ENCODE assay signal across 40 mouse cellular contexts in genomic region chr5:151374825-151375224, GRCm38 (mm10). TPM values are rescaled to one million over a fixed set of nuclear protein-coding genes. Genes with fewer than 3 reads are reported as not detected.
"Had no signal": no experiment of that assay in that cellular context is flagged by ENCODE, and none has a peak within 500 bp of the region (broad histone marks: within the 10 kb centered on the region; RNA-seq: fewer than 3 reads in every experiment).

No protein-coding gene starts in this region.

- H3K4me2 ChIP-seq: heart, embryonic 13.5 days; heart, embryonic 15.5 days; hindbrain, embryonic 13.5 days; hindbrain, embryonic 15.5 days; kidney, embryonic 15.5 days; limb, embryonic 13.5 days; limb, embryonic 15.5 days; liver, embryonic 12.5 days had no signal

- H3K27me3 ChIP-seq: heart, embryonic 13.5 days; heart, embryonic 15.5 days; hindbrain, embryonic 13.5 days; hindbrain, embryonic 15.5 days; kidney, embryonic 15.5 days; limb, embryonic 13.5 days; limb, embryonic 15.5 days; liver, embryonic 12.5 days had no signal

- DNase-seq: gastrocnemius, postnatal 14 days; gastrocnemius, postnatal 36 days; heart, adult 11 months; heart, adult 2 months; heart, postnatal 14 days; heart, postnatal 36 days; kidney, adult 11 months; kidney, adult 2 months; kidney, adult 9 months; kidney, postnatal 14 days; kidney, postnatal 36 days; layer of hippocampus, adult 9-11 months; layer of hippocampus, postnatal 36 days; left cerebral cortex, postnatal 4 days had no signal

- H3K36me3 ChIP-seq: heart, embryonic 10.5 days; heart, embryonic 13.5 days; heart, embryonic 15.5 days; hindbrain, embryonic 13.5 days; hindbrain, embryonic 15.5 days; kidney, embryonic 15.5 days; limb, embryonic 13.5 days; limb, embryonic 15.5 days; liver, embryonic 12.5 days had no signal

- ATAC-seq: hindbrain, postnatal 0 days; intestine, embryonic 16.5 days; liver, embryonic 12.5 days had no signal

- H3K4me3 ChIP-seq: heart, adult 2 months; heart, embryonic 10.5 days; heart, embryonic 13.5 days; heart, embryonic 15.5 days; hindbrain, embryonic 13.5 days; hindbrain, embryonic 15.5 days; kidney, embryonic 15.5 days; limb, embryonic 13.5 days; limb, embryonic 15.5 days; liver, embryonic 12.5 days had no signal

RNA-seq across cellular contexts. Expression of gene Gm42906, which starts 53.1 kb away (rescaled TPM):
- total RNA-seq: gastrocnemius, postnatal 36 days; hematopoietic stem cell, adult 5-6 weeks; hindbrain, postnatal 0 days; layer of hippocampus, adult 18-20 months; layer of hippocampus, adult 8-10 months; layer of hippocampus, postnatal 14 days; layer of hippocampus, postnatal 36 days; left cerebral cortex, adult 8-10 months; left cerebral cortex, postnatal 25 days; left cerebral cortex, postnatal 4 days; liver, adult 2 months had no signal
- polyA plus RNA-seq: gonadal fat pad, adult 2 months; heart, adult 2 months; heart, embryonic 10.5 days; heart, embryonic 13.5 days; heart, postnatal 0 days; hindbrain, embryonic 11.5 days; hindbrain, embryonic 13.5 days; hindbrain, embryonic 15.5 days; hindbrain, postnatal 0 days; intestine, embryonic 14.5 days; intestine, embryonic 16.5 days; kidney, adult 2 months; kidney, embryonic 15.5 days; kidney, postnatal 0 days; large intestine, adult 2 months; limb, embryonic 11.5 days; limb, embryonic 13.5 days; limb, embryonic 15.5 days; liver, adult 2 months; liver, embryonic 12.5 days; liver, embryonic 14.5 days had no signal
